Mouse (Mus musculus): ENCODE results near the gene Arhgef7.

Gene Arhgef7

DNA sequence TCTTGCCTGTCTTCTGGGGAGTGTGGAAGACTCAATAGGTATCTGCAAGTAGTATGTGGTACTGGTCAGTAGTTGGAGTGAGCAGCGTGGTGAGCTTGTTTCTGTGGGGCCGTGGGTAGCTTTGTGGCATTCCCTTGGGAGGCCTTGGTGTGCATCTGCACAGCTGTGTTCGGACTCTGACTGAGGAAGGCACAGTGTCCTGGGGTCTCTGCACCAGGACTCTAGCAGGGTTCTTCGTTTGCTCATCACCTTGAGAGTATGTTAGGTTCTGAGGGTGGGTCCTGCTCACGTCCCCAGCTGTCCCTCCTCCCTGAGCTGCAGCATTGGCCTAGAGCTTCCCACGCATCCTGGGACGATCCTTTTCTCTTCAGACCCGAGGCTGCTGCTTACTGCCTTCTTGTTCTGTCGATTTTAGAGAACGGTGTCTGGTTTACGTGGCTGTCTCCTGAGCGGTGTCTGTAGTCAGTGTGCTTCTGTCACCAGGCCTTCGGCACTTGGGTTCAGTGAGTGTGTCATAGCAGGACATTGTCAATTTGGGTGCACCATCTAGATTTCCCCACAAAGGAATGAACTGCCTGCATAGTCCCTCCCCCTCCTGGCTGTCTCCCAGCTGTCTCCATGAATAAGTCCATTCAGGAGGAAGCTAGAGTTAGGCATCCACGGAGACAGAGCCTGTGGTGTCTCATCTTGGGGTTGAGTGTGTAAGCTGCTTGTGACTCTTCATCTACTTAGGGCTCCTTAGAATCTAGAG, 70.4 kb downstream of the Arhgef7 start:
- no peak for DNase-seq (ENCODE audit: low spot score in 2 of 2)

- DNase-seq (ENCODE audit: low spot score in 2 of 2), result no peak
These were observed 71.0 kb downstream of the Arhgef7 start for GRCm38 (mm10) chr8:11798480-11798867.

DNA sequence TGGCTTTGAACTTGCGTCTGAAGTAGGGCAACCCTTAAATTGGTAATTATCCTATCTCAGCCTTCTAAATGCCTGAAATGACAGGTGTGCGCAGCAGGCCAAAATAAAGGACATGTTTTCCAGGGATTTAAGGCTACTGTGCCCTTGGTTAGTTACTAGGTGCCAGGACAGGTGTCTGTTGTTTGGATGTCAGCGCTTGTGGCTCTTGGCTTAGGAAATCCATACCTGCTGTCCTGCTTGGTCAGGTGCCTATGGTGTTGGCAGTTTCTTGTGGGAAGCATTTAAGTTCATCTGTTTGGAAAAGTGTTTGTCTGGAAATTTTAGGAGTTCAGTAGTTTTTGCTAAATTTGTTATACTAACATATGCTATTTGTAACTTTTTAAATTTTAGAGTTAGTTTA, 71.6 kb downstream of the Arhgef7 start:
- no peak for DNase-seq (ENCODE audit: low spot score in 2 of 2)

DNA sequence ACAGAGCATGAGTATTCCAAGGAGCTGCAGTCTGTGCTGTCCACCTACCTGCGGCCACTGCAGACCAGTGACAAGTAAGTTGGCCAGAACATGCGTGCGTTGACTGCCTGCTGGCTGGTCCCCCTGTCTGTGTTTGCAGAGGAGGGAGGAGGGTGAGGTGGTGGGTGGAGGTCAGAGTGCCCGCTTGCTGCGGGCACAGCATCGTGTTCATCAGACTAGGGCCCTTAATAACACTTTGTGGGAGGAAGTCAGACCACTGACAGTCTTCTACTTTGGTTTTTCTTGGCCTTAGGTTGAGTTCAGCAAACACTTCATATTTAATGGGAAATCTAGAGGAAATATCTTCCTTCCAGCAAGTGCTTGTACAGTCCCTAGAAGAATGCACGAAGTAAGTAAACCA, 73.0 kb downstream of the Arhgef7 start:
- DNase-seq (ENCODE audit: low spot score in 2 of 2), result no peak

- no peak for DNase-seq (ENCODE audit: low spot score in 2 of 2)
These were observed 74.0 kb downstream of the Arhgef7 start for GRCm38 (mm10) chr8:11801571-11801970.

DNA sequence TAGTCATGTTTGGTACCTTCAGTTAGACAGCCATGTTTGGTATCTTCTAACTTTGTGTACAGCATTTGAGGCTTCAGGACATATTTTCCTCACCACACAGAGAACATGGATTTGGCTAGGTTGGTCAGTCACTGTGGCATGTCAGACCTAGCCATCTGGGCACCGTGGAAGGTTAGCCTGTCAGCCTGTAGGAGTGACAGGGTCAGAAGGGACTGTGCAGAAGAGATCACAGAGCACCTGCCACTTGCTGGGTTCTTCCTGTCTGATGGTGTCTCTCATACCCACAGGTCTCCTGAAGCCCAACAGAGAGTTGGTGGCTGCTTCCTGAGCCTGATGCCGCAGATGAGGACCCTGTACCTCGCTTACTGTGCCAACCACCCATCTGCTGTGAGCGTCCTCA, 77.4 kb downstream of the Arhgef7 start:
- no peak for DNase-seq (ENCODE audit: low spot score in 2 of 2)

- no peak for DNase-seq (ENCODE audit: low spot score in 2 of 2)
These were observed 78.7 kb downstream of the Arhgef7 start for GRCm38 (mm10) chr8:11806252-11806651.

DNA sequence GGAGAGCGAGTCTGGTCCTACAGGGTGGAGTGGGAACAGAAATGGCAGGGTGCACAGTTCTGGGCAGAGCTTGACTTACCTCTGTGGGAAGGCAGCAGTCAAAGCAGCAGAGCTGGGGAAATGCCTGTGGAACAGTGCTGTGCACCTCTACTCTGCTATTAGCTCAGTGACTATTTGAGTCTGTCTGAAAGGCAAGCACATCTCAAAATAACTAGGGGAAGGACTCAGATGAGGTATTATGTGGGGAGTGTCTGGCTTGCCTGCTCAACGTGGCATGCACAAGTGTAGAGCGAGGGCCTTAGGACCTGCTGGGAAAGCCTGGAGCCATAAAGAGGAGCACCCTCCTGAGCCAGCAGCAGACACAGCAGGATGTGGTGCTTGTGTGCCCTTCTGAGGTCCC, 79.8 kb downstream of the Arhgef7 start:
- no peak for DNase-seq (ENCODE audit: low spot score in 2 of 2)

DNA sequence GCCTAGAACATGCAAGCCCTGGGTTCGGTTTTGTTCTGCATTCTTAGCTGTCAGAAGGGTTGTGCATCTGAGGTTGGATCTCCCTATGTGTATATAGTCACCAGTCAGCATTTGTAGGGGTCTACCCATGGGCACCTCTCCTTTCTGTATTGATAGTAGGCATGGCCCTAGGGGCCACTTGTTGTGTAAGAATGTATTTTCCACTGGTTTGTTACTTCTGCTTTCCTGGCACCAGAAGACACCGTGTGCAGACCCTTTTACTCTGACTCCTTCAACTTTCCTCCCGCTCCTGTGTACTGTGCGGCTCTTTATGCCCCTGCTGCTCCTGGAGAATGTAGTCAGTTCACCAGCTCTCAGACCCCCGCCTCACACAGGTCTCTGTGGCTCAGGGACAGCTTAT, 80.5 kb downstream of the Arhgef7 start:
- no peak for DNase-seq (ENCODE audit: low spot score in 2 of 2)

DNA sequence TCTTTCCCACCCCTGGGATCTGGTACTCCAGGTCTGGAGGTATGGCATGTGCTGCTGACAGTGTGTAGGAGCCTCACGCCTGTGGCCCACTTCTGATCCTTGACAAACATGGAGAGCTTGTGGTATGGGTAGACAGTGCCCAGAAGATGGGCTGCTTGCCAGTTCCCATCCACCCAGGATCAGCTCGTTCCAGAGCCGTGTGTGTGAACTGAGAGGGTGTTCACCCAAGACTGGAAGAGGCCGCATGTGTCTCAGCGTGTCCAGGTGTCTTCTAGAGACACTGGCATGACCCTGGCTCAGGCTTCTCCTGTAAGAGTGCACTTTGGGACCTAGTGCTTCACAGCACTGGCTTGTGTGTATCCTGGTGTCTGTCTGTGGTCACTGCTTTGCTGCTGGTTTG, 82.9 kb downstream of the Arhgef7 start:
- DNase-seq (ENCODE audit: low spot score in 2 of 2), result no peak

GRCm38 (mm10) chr8:11813801-11814200, 86.3 kb downstream of the Arhgef7 start:
- DNase-seq (ENCODE audit: low spot score in 2 of 2), result no peak

DNA sequence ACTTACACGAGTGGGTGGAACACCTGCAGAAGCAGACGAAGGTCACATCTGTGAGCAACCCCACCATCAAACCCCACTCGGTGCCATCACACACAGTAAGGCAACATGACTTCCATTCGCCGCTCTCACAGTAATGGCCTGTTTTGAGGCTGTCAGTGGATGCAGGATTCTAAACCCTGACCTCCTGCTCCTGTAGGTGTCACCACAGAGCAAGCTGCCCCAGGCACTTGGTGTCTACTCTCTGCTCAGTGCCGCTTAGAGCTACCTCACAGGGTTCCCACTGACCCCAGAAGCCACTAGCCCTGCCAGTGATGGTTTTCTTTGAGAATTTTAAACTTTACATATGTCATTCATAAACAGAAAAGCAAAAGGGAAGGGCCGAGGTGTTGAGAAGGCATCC, 87.7 kb downstream of the Arhgef7 start:
- DNase-seq (ENCODE audit: low spot score in 2 of 2), result no peak

DNA sequence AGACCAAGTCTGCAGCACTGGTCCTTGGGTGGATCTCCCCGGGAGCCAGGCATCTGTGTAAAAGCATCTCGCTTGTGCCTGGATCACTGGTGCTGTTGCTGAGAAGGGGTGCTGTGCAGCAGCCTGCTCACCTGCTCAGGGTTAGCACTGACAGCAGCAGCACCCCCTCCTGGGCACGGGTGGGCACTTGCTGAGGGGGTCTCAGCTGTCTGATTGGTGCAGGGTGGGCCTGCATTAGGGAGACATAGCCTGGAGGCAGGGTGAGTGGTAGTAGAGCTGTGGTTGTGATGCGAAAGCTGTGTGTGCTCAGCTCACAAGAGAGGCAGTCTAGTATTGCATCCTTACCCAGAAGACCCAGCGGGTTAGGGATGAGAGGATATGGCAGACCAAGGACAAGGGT, 92.6 kb downstream of the Arhgef7 start:
- no peak for DNase-seq (ENCODE audit: low spot score in 2 of 2)

- no peak for DNase-seq (ENCODE audit: low spot score in 2 of 2)
These were observed 93.0 kb downstream of the Arhgef7 start for GRCm38 (mm10) chr8:11820568-11820967.

- no peak for DNase-seq (ENCODE audit: low spot score in 2 of 2)
These were observed 94.1 kb downstream of the Arhgef7 start for GRCm38 (mm10) chr8:11821451-11822206.

- DNase-seq (ENCODE audit: low spot score in 2 of 2), result no peak
These were observed 95.1 kb downstream of the Arhgef7 start for GRCm38 (mm10) chr8:11822550-11823060.

GRCm38 (mm10) chr8:11825756-11826155, 98.2 kb downstream of the Arhgef7 start:
- DNase-seq (ENCODE audit: low spot score in 2 of 2), result no peak

DNA sequence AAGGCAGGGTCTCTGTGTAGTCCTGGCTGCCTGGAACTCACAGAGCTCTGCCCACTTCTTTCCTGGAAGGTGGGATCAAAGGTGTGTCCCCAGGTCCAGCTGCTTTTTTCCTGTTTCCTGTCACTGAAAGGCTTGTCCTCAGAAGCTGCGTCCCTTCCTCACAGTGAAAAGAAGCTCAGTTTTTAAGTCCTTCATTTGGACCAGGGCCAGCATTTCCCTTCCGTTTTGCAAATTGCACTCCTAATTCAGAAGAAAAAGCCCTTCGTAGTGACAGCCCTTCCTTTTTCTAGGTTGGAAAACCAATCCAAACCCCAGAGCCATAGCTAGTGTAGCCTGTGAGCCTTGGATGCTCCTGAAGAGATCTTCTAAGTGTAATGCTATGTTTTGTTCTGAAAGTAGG, 99.8 kb downstream of the Arhgef7 start:
- no peak for DNase-seq (ENCODE audit: low spot score in 2 of 2)

GRCm38 (mm10) chr8:11830214-11831046, 102.9 kb downstream of the Arhgef7 start:
- no peak for DNase-seq (ENCODE audit: low spot score in 2 of 2)

- no peak for DNase-seq (ENCODE audit: low spot score in 2 of 2)
These were observed 103.7 kb downstream of the Arhgef7 start for GRCm38 (mm10) chr8:11831174-11831573.

- DNase-seq (ENCODE audit: low spot score in 2 of 2), result no peak
These were observed 104.4 kb downstream of the Arhgef7 start for GRCm38 (mm10) chr8:11831939-11832338.

DNA sequence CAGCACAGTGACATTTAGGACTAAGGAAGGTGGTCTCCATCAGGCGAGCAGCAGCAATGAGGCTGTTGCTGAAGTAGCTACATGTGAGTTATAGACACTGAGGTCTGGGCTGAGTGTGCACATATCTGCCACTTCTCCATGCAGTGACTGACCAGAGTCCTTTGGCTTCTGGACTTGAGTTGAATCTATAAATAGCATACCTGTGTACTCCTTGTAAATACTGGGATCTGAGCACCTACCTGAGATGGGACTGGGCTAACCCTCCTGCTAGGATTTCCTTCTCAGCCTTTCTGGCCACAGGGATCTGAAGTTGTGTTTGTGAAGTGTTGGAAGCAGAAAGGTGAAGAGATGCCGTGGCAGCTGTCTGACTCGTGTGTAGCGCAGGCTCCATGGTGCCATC, 105.6 kb downstream of the Arhgef7 start:
- no peak for DNase-seq (ENCODE audit: low spot score in 2 of 2)
